Mouse (Mus musculus) ES-E14 (cell line): ENCODE data around the gene Fopnl. TPM values are rescaled to one million over a fixed set of nuclear protein-coding genes. Genes with fewer than 3 reads are reported as not detected.

Experiments
- DNase-seq: peaks from one replicate; pipeline ENCODE4 v3.0.0-alpha.2; 2013; ENCODE audit warnings: low read depth, low spot score
- H3K27ac ChIP-seq: 2 replicates; pipeline ENCODE4 v1.5.1; 2012; ENCODE audit warnings: low read depth, mild to moderate bottlenecking, low read length, moderate library complexity, mixed read lengths; ENCODE audit not compliant: poor library complexity, insufficient read depth, severe bottlenecking
- H3K36me3 ChIP-seq: 2 replicates; pipeline ENCODE4 v1.6.1; 2012; ENCODE audit warnings: mild to moderate bottlenecking, low read length, moderate library complexity, mixed read lengths; ENCODE audit not compliant: control insufficient read depth, poor library complexity, insufficient read depth, severe bottlenecking
- H3K4me1 ChIP-seq, 2 experiments: fragments of 150-350 bp in 1 of 2; sonication (generic) in 1 of 2; 2 replicates each; pipeline ENCODE4 v1.6.1; 2012; ENCODE audit warnings: low read length in 2 of 2, mild to moderate bottlenecking in 1 of 2, mixed read lengths in 1 of 2; ENCODE audit not compliant: control insufficient read depth in 2 of 2, insufficient read depth in 2 of 2, poor library complexity in 1 of 2
- H3K4me3 ChIP-seq, 2 experiments: fragments of 150-350 bp in 1 of 2; sonication (generic) in 1 of 2; 2 replicates each; pipeline ENCODE4 v1.5.1; 2012; ENCODE audit warnings: low read length in 2 of 2, low read depth in 1 of 2, mild to moderate bottlenecking in 1 of 2, mixed read lengths in 1 of 2; ENCODE audit not compliant: insufficient read depth in 1 of 2, poor library complexity in 1 of 2, severe bottlenecking in 1 of 2
- H3K9ac ChIP-seq: 2 replicates; pipeline ENCODE4 v1.6.1; 2012; ENCODE audit warnings: low read depth, mild to moderate bottlenecking, low read length, mixed read lengths; ENCODE audit not compliant: poor library complexity, insufficient read depth, severe bottlenecking
- H3K9me3 ChIP-seq: fragments of 150-350 bp; sonication (generic); 2 replicates; pipeline ENCODE4 v1.6.1; 2012; ENCODE audit warnings: low read depth, mild to moderate bottlenecking, low read length; ENCODE audit not compliant: control insufficient read depth, insufficient read depth
- CHD2 ChIP-seq: IDR thresholded peaks from 2 replicates; pipeline ENCODE4 v1.6.1; 2014; ENCODE audit warnings: mild to moderate bottlenecking, low read depth, low read length, inconsistent platforms
- HCFC1 ChIP-seq: IDR thresholded peaks from 2 replicates; pipeline ENCODE4 v1.6.1; 2012; ENCODE audit warnings: low read length, inconsistent platforms, borderline replicate concordance; ENCODE audit not compliant: insufficient read depth
- MAFK ChIP-seq: IDR thresholded peaks from 2 replicates; pipeline ENCODE4 v1.6.1; 2014; ENCODE audit warnings: mild to moderate bottlenecking, low read depth, low read length, inconsistent platforms; ENCODE audit not compliant: insufficient read depth
- ZC3H11A ChIP-seq: IDR thresholded peaks from 2 replicates; pipeline ENCODE4 v1.6.1; 2012; ENCODE audit warnings: low read depth, mild to moderate bottlenecking, inconsistent platforms, low read length, borderline replicate concordance
- ZNF384 ChIP-seq: IDR thresholded peaks from 2 replicates; pipeline ENCODE4 v1.6.1; 2012; ENCODE audit warnings: low read depth, low read length, inconsistent platforms
- in situ Hi-C, 2 experiments: fragments of 600-800 bp; cut with MboI; formaldehyde crosslinking; loops; one replicate each; pipeline ENCODE4 v1.15.1; 2025; ENCODE audit warnings: low sequenced_read_pairs in 2 of 2, inconsistent platforms in 1 of 2; ENCODE audit not compliant: unreplicated experiment in 2 of 2
- total RNA-seq: library from RNA; depleted of rRNA; stranded (reverse); fragments of 300-350 nt; gene quantifications from 2 replicates; pipeline ENCODE4 v1.2.3, GENCODE M21; 2012

The Fopnl gene
- total RNA-seq, 1 experiment: 22.1 TPM

DNA sequence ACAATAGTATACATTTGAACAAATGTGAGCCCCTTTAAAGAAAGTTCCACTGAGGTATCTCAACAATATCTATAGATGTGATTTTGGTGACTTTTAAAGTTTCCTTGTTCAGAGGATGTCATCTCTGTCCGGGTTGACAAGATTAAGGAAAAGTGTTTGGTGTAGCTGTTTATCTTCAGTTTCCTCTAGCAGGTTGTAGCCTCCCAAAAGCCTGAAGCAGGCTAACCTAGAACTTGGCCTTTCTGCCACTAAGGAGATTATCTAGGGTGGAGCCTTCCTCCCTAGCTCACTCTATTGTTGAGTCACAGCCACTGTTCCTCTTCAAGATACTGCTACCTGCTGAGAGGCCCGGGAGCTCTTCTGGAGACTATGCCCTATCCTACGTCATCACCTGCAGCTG lies 27.8 kb upstream of the Fopnl start:
- no peak overlapping the region for H3K4me3 ChIP-seq
- H3K9me3 ChIP-seq: no peaks in the 10 kb centered on the region
- no peak for TF ChIP-seq CHD2
- TF ChIP-seq HCFC1: no peak
- no peak for TF ChIP-seq ZC3H11A
- TF ChIP-seq MAFK: no peak
- TF ChIP-seq ZNF384: no peak
- H3K36me3 ChIP-seq: no peaks in the 10 kb centered on the region
- DNase-seq: no peak
- H3K27ac ChIP-seq: no peak overlapping the region
- in situ Hi-C loops: no loop called here
- H3K9ac ChIP-seq: no peak overlapping the region
- H3K4me1 ChIP-seq: no peaks in the 10 kb centered on the region

- Histone ChIP-seq H3K27ac (no peak overlapping the region), H3K9me3 (no peaks in the 10 kb centered on the region), H3K4me1 (no peaks in the 10 kb centered on the region), H3K9ac (no peak overlapping the region), H3K36me3 (no peaks in the 10 kb centered on the region), H3K4me3 (no peak overlapping the region)
- no peak for DNase-seq
- TF ChIP-seq CHD2 (no peak), ZNF384 (no peak), HCFC1 (no peak), MAFK (no peak), ZC3H11A (no peak)
- in situ Hi-C loops: no loop called here
Observed at GRCm38 (mm10) chr16:14328156-14328555, 11.0 kb upstream of the Fopnl start.

- no peak overlapping the region for H3K4me3 ChIP-seq
- H3K9me3 ChIP-seq: no peaks in the 10 kb centered on the region
Observed at GRCm38 (mm10) chr16:14320494-14320893, 3.3 kb upstream of the Fopnl start.

DNA sequence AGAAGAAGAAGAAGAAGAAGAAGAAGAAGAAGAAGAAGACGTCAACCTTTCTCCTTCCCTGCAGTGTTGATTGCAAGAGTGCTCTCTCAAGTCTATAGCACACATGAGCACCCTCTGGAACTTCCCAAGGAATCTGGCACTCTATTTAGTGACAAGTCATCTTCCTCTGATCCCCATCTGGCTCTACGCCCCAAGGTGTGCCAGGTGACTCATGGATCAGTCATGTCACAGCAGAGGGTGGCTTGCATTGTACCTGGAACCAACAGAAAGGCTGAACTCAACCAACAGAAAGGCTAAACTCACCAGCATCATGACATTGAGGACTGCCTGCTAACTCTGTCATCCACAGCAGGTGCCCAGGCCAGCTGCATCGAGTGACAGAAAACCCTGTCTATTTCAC lies 2.5 kb upstream of the Fopnl start:
- H3K27ac ChIP-seq: no peak overlapping the region
- no peaks in the 10 kb centered on the region; the same call in 1 of the 2 replicates for H3K36me3 ChIP-seq
- in situ Hi-C loops: no loop called here
- H3K9me3 ChIP-seq: no peaks in the 10 kb centered on the region
- H3K4me1 ChIP-seq: no peaks in the 10 kb centered on the region
- no peak overlapping the region for H3K9ac ChIP-seq
- H3K4me3 ChIP-seq: no peak overlapping the region
- no peak for TF ChIP-seq ZNF384
- TF ChIP-seq MAFK: no peak
- no peak for TF ChIP-seq CHD2
- no peak for TF ChIP-seq ZC3H11A
- TF ChIP-seq HCFC1: no peak
- DNase-seq: no peak

More at GRCm38 (mm10) chr16:14320494-14320893, 3.3 kb upstream of the Fopnl start:
- no peaks in the 10 kb centered on the region for H3K4me1 ChIP-seq
- no peak overlapping the region for H3K27ac ChIP-seq
- H3K36me3 ChIP-seq: no peaks in the 10 kb centered on the region
- no peak for DNase-seq
- H3K9ac ChIP-seq: no peak overlapping the region
- TF ChIP-seq ZC3H11A (no peak), CHD2 (no peak), ZNF384 (no peak), MAFK (no peak), HCFC1 (no peak)
- in situ Hi-C loops: no loop called here

- Histone ChIP-seq H3K36me3 (peaks cover 8% of the 10 kb centered on the region), H3K4me1 (no peaks in the 10 kb centered on the region), H3K27ac (no peak overlapping the region), H3K9me3 (no peaks in the 10 kb centered on the region), H3K9ac (no peak overlapping the region), H3K4me3 (no peak overlapping the region)
- no peak for DNase-seq
- TF ChIP-seq ZC3H11A: no peak
- in situ Hi-C loops: no loop called here
Observed at GRCm38 (mm10) chr16:14312914-14313313, 4.3 kb downstream of the Fopnl start.
